Mouse (Mus musculus): ENCODE measurements around the gene Abce1.

GRCm38 (mm10) chr8:79692531-79692930 lies 19.0 kb downstream of the Abce1 start:
- TF ChIP-seq ZC3H11A (IDR thresholded peaks at IDR 0.05; ENCODE audit: borderline replicate concordance, low read depth, low read length) (no peak), ZNF384 (IDR thresholded peaks at IDR 0.05; ENCODE audit: low read depth, low read length) (no peak)

Measured in ES-E14 (cell line).